Mouse (Mus musculus): Measurements from ENCODE around the gene Cep83.

Gene Cep83

DNA sequence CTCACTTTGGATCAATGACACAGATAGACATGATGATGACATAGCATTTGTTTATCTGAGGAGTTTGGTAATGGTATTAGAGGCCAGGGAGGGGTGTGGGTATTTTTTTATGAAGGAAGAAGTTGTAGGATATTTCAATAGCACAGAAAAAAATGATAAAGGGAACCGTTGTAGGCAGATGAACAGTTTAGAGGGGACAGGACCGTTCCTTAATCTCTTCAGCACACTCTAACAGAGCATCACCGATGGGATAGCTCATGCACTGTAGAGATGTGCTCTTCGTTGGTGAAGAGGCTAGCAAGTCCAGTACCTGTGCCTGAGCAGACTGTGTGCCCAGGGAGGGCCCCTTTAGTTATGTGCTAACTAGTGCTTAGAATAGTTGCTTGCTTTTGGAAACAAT is 90.9 kb downstream of the Cep83 start:
- no peak for DNase-seq (ENCODE audit: low spot score)

DNA sequence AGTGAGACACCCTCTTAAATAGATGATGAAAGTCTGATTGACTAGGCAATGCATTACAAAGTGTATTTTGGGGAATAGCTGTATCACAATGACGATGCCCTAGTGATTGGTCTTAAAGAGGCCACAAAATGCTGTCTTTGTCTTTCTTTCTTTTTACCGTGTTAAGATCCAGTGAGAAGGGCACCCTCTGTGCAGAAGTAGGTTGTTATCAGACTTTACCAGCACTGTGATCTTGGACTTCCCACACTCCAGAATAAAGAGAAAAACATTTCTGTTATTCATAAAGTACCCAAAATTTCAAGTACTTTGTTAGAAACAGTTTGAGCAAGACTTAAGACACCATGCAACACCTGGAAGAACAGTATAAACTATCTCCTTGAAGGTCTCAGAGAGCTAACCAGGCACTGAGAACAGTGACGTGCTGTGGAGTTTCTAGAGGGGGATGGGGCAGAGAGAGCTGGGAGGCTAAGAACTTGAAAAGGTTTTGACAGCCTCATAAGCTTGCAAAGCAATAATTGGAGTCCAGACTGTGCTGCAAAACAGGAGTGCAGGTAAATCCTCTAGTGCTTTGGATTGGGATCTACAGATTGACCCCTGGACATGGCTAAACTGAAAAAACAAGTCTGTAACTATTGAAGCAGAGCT is 92.3 kb downstream of the Cep83 start:
- no peak for DNase-seq (ENCODE audit: low spot score)

DNA sequence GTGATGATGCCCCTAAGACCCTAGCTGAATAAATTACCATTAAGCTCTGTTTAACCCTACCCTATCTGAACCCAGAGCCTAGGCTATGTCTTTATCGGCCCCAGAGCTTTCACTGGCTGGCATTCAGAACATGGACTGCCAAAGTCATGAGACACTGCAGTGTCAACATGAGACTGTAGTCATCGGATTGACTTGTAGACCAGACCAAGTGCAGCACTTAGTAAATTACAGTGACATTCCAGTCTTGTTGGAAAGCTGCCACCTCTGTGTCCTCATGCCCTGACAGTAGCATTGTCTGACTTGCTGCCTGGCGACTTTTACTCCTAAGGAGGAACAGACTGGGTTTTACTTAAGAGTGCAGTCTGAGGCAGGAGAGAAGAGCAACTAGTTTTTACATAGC is 100.8 kb downstream of the Cep83 start:
- no peak for DNase-seq (ENCODE audit: low spot score)

DNA sequence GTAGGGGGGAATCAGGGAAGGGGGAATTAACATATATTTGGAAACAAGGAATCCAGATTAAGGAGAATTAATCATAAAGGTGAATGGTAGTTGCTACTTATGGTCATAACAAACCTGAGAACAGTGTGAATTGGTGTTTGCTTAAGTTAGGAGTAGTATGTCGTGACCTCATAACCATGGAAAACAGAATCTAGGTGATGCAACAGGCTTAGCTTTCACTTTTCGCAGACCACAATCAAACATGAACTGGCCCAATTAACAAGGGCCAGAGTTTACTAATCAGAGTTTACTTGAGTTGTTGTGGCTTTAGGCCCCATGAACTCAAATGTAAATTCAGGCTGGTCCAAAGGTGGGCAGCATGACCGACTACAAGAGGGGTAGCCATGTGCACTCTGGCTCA is 105.5 kb downstream of the Cep83 start:
- DNase-seq (ENCODE audit: low spot score) = no peak

DNA sequence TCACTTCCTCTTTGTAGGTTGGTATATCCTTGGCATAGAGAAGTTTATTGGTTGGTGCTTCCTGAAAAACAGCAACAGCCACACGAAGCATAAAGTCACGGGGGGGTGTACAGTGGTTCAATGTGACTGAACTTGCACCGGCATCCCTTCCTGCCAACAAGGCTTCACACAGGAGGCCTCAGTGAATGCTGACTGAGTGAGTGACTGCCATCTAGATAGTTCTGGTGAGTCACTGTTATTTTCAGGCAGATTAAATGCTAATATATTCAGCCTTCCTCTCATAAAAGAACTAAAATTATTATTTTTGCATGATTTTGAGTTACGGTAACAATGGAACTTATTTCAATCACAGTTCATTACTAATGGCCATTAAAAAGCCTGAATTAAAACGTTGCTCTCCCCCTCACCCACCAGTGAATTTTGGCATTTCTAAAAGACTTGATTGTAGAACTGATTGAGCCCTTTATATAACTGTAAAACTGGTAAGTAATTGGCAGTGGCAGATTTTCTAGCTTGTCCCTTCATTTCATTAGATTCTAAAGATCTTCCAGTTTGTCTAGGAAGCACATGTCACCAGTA is 106.3 kb downstream of the Cep83 start:
- no peak for DNase-seq (ENCODE audit: low spot score)

DNA sequence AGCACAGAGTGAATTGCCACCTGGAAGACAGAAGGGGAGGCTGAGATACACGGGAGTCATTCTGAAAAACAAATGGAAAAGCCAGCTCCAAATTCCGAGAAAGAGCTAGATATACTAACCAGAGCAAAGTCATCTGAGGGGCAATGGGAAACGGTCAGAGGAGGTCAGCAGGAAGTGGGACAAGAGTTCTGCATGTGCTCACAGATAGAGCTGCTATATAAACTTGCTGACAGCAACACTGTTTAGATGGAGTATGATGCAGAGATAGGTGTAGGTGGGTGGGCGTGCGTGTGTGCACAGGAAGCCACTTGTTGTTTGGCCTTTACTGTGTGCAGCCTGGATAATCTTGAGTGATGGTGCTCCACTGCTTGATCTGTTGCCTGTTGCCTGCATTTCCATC is 109.7 kb downstream of the Cep83 start:
- DNase-seq (ENCODE audit: low spot score) = no peak

DNA sequence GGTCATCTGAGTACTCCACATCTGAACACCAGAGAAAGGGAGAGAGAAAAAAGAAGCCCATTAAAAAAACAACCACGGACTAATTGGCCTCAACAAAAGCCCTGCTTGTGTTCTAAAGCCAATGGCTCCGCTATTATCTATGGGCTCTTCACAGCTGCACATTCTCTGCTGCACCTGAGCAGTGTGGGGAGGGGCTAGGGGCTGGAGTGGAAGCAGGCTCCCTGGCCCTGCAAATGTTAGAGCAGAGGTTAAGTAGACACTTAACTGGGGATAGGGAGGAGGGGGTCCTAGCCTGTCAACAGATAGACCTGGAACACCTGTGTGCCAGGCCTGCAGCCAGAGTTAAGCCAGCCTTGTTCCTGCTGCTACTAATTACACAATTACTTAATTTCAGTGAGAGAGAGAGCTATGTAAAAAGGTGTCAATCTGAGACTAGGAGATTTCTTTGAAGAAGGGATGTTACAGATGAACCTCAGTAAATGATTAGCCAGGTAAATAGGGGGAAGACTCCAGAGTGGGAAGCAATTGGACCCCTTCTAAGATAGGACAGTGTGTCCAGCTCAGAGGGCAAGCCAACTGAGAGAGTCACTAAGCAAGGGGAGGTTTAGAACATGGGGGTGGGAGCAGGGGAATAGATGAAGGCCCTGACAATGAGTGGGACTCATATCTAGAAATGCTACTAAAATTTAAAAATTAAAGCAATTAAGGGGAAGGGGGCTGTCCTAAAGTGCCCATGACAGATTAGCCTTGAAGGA is 111.2 kb downstream of the Cep83 start:
- no peak for DNase-seq (ENCODE audit: low spot score)

DNA sequence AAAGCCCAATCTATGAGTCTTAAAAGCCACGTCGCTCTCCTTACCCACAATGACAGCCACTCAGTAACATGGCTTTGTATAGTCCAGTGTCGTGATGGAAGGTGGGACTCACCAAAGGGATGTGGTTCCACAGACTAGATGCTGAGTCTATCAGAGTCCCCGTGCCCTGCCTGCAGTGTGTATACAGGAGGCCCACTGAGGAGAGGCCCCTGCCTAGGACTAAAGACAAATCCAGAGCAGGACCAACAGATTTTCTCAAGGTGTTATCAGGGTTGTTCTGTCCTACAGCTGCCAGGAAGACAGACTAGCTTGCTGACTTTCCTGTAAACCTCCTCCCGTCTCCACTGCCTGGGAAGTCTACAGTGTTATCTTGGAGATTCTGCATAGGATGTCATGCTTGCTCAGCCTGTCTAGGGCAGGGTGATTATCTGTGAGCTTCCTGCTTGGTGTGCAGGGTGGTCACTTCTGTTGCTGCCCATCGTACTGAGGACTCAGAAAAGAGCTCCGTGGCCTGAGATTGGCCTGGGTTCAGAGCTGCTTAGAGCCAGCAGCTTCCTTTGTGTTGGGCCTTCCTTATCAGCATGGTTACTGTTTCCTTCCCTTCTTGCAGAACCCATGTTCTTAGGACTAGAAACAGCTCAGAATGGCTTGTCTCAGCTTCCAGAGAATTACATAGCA is 112.4 kb downstream of the Cep83 start:
- no peak for DNase-seq (ENCODE audit: low spot score)

DNA sequence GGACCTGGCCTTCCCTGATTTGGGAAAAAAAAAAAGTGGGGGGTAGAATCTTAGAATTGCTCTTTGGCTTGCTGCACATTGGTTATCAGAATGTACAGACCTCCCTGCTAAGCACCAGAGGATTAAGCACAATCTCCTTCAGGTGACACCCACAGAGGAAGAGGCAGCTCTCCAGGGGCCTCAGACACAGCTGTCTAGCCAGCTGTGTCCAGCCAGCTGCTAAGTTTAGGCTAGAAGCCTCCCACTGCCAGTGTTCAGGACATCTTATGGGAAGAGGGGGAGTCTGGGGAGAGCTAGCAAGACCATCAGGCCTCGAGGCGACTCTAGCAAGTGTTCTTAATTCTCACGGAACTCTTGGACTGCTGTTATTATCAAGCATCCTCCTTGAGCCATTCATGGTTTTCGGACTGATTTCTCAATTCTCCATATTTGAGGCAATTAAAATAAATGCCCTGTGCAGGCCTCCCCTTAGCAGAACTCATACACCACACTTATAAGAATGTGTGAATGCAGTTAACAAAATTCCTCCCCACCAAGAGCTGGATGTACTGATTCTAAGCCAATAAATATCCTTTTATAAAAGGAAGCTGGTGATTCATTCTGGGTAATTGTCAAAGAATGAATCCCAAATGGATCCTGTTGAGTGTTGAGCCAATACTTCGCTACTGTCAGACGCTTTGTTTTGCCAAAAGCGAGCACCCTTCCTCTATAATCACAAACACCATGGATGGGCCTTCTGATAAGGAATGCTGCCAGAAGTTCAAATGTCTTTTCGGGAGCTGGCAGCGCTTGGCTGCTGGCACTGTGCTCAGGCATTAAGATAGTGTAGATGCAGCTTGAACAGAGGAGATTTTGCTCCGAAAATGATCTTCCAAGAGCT is 115.8 kb downstream of the Cep83 start:
- no peak for DNase-seq (ENCODE audit: low spot score)

DNA sequence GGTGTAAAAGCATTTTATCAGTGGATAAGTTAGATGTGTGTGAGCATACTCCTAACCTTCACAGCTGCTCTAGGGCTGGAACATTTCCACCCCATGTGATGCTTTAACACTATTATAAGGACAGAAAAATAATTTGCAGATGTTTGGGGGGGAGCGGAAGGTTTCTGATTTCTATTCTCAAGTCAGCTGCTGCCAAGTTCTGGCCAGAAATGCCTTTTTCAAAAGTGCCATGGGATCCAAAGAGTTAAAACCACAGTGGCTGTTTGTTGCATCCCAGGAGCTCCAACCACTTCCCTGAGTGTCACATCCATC is 116.4 kb downstream of the Cep83 start:
- no peak for DNase-seq (ENCODE audit: low spot score)

DNA sequence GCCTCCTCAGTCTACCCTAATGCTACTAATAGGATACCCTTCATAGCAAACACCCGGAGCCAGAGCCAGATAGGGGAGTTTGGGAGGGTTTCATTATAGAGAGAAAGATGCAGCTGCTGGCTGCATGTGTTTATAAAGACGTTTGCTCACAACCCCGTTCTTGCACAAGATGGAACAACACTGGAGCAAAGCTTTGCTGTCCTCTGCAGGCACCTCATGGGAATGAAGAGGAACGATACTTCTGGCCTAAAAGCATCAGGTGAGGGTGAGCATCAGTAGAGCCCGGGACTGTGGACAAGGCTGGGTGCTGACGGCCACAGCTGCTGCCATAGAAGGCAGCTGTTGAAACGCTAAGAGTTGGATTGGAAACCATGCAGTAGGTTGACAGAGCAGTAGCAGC is 118.9 kb downstream of the Cep83 start:
- DNase-seq (ENCODE audit: low spot score) = no peak

DNA sequence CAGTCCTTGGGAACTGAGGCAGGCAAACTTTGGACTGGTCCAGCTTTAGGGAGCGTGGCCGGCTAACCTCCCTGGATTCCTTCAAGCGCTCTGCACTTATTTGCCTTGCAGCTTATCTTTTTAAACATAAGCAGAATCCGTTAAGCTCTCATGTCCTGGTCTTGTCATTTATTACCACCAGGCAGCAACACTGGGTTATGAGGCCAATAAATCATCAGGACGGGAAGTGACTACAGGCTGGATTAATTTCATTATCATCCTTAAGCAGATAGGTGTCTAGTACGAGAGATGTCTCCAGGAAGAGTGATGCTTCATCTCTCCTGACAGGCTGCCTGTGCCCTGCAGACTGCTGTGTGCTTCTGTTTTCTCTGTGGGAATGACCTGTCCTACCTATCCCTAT is 119.8 kb downstream of the Cep83 start:
- DNase-seq (ENCODE audit: low spot score) = no peak

DNA sequence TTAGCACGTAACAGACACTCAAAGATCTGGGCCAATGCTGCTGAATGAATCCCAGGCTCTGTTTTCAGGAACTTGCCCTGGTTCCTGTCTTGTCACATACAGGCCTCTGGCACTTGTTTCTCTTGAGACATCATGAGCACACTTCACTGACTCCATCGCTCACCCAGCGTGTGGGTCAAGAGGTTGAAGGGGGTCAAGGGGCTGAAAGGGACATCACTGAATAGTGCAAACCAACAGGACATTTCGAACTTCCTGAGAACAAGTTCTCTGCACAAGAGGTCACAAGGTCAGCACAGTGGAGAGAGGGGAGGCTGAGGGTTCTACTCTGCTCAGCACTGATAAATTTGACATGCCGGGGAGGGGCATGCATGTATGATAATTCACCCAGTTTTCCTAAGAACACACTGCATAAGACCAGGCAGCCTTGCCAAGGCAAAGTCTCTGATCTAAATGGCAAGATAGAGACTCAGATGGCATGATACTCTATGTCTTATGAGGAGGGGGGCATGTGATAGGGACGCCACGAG is 121.6 kb downstream of the Cep83 start:
- DNase-seq (ENCODE audit: low spot score) = no peak

DNA sequence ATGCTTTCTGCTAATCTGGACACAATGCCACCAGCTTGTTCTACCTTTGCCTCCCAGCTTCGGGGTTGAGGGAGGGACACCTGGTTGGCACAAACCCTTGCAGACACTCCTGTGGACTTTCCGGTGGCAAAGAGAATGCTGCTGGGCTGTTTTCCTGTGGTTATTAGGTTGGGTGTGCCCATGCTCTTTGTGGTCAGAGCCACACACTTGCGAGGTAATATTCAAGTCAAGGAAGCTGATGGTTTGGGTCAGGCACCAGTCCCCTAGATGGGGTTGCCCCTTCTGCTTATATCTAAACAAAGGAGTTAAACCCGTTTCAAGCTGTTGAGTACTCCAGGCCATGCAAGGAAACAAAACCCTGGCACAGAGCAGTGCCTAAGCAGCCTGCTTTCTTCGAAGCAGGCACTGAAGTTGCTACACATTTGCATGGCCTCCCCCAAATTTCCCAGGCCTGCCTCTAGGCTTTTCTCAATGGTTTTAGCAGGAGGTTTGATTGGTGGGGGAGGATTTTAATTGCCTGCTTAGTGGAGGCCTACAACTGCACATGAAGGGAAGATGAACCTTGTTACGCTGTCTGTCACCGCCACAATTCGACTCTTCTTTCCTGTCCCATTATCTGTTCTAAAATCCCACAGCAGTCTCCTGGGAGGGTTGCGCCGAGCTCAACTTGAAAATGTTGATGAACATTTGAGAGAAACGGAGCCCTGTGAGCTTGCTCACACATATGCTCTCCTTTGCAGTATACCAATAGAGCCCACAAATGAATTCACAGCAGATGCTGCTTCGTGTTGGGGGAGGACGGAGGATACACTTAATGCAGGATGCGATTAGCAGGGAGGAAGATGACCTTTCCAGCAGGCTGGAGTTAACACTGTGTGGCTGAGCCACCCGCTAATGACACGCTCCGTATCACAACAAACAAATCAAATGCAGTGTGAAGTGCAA is 123.7 kb downstream of the Cep83 start:
- DNase-seq (ENCODE audit: low spot score) = no peak

DNA sequence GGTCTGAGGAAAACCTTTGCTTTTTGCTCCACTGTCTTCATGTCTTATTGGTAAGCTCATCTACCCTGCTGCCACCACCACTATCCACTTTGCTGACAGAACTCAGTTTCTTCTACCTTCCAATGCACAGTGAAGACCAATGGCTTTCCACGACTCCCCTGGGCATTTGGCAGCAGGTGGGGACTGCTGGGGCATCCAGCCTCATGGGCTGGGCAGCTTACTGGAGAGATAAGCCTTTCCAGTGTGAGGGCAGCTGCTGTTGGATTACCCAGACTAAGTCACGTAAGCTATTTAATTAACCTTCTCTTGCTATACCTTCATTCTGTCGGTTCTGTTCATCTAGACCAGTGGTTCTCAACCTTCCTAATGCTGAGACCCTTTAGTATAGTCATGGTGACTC is 129.7 kb downstream of the Cep83 start:
- no peak for DNase-seq (ENCODE audit: low spot score)

DNA sequence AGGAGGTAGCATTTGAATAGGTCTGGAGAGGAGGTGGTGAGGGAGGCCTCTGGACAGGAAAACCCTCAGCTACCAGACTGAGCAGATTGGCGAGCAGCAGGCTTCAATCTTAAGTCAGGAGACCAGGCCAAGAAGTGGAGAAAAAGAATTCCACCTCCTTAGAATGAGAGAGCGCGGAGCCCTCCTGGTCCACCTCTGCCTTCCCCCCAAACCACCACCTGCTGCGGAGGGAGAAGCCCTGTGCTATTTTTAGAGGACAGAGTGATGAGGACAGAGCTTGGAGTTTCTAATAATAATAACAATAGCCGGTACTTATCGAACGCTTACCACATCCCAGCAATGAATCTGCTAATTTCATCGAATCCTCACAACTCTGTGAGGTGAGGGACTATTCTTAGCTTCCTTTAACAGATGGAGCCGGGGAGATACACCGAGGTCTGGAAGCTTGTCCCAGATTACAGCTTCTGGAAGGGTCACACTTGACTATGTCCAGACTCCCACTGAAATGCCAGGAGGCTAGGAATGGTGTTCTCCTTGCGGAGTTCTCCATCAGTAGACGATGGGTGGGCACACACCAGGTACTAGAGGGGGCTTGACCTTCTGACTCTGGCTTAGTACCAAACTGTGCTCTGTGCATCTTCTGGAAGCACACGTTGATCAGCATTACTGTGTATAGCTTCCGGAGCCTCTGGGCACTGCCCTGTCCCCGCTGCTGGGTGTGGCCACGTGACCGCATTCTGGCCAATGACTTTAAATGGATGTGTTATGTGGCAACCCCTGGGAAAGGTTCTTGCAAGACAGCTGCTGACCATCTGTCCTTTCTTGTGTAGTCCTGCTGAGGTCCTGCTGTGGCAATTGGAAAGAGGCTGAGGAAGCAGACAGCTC is 130.6 kb downstream of the Cep83 start:
- DNase-seq (ENCODE audit: low spot score) = no peak

DNA sequence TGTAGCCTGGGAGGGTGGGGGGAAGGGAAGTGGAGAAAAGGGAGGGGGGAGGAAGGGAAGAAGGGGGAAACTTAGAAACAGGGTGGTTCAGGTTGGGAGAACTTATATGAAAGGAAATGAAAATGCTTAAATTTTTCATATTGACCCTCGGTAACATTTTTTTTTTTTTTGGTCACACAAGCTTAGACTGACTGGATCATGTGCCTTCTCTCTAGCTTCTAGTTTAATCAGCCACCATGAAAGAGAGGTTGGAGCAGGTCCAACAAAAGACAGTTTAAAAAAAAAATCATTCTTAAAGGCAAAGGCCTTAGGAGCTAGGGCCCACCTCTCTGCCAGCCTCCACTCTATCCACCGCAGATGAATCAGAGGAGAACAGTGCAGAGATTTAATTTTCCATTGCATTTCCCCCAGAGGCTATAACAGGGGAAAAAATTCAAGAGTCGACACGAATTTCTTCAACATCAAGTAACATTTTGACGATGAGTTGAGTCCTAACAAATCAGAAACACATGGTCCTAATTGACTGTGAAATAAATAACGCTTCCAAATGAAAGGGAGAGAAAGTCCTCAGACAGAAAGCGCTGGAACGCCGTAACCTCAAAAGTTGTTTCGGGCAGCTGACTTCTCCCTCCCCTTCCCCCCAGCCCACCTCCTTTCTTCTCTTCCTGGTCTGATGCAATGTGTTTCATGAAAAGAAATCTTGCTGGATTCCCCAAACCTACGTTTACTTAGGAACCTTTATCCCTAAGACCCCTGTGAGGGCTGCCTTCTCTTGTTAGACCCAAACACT is 135.7 kb downstream of the Cep83 start:
- no peak for DNase-seq (ENCODE audit: low spot score)

DNA sequence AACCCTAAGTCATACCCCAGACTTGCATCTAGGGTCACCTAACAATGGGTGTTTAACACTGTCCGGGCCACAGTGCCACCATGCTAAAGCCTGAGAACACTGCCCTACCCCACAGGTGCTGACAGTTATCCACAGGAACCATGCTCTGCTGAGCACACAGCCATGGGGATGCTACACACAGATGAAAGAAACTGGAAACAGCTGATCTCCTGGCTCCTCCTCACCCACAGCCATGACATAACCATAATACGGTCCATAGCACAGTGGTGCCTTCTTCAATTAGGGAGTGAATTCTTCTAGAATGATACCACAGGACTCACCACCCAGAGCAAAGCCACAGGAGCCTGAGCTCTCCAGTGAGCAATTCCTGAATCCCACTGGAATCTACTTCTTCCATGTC is 137.5 kb downstream of the Cep83 start:
- no peak for DNase-seq (ENCODE audit: low spot score)

DNA sequence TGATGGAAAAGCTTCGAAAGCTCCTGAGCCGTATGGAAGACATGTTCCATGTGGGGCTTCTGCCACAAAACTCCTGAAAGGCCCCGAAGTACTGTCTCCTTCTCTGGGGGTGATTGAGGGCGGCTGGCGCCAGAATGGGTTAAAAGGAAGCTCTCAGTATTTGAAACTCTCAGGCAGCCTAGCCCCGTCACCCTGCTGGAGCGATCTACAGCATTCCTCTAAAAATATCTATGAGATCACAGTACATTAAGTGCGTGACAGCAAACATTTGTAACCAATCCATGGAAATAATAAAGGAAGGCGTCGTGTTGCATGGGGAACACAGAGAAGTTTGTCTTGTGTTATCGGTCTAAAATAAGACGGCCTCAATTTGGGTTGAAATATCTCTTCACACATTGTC is 138.0 kb downstream of the Cep83 start:
- DNase-seq (ENCODE audit: low spot score) = no peak

Measured in retina, embryonic 14.5 days (tissue).